Mouse (Mus musculus) CH12F3 (cell line): ENCODE measurements at regions not wholly inside any gene's neighbourhood (a gene's known extent, or its start where the extent isn't known, plus 50 kb on each side); places are given as distances from the start of the nearest gene placed in this dataset.
"Not testable (repeated sequence)": the region's sequence is repeated elsewhere in the genome, so short reads cannot be mapped to it uniquely, and the experiment has no call there.

Experiments used
- in situ Hi-C: fragments of 300-500 bp; cut with MboI; formaldehyde crosslinking; loops from 2 replicates; pipeline ENCODE4 v1.14.3; 2020; ENCODE audit warnings: low sequenced_read_pairs

DNA sequence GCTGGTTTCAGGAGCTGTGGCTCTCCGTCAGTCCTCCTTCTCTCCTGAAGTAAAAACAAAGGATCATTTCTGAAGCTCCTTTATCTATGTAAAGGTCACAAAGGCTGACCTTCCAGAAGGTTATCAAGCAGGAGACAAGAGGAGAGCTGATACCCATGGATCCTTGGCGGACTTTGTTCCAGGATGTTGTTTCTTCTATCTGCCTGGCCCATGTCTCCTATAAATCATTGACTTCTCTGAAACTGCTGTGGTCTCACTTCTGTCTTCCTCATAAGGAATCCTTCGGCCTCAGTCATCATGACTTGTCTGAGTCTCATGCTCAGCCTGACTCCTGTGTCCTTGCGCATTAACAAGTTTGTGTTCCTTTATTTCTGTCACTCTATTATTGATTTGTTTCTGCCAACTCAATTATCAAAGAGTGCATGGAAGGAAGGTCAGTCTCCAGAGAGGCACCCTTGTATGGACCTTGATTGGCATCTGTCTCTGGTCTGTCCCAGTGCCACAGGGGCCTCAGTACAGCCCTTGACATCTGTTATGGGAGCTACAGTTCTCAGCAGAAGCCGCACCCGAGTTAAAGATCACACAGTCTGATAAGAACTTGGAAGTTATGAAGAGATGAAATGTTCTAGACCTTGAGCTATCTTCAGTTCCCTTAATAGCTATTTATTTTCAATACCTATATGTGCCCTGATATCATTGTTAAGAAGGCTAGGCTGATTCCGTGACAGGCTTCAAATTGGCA is 53.2 kb upstream of the Dazl start:
- in situ Hi-C loops = no loop called here

DNA sequence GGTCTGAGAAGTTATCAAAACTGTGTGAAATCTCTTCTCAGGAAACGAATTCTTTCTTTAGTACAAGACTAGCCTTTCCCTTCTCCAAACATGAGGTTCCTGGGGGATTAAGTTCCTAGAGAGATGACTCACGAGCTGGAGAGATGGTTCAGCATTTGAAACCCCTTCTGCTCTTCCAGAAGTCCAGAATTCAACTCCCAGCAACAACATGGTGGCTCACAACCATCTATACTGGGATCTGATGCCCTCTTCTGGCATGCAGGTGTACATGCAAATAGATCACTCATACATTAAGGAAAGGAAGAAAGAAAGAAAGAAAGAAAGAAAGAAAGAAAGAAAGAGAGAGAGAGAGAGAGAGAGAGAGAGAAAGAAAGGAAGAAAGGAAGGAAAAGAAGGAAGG is 60.4 kb upstream of the Dazl start:
- in situ Hi-C loops = not testable (repeated sequence)

DNA sequence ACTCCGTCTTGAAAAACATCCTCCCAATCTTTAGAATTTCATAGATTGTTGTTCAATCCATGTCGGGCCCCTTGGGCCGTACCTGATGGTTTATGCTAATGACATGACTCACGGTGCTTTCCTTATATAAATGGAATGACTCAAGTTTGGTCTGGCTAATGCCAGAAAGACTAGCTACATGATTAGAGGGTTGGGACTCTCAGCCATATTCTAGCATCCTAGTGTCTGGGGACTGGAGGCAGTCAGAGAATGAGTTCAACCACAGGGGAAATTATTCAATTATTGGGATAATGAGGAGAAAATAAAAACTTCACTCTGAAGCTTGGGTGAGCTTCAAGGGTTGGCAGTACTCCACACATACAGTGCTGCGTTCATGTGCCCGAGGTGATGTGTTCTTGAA is 60.9 kb upstream of the Dazl start:
- in situ Hi-C loops = no loop called here

DNA sequence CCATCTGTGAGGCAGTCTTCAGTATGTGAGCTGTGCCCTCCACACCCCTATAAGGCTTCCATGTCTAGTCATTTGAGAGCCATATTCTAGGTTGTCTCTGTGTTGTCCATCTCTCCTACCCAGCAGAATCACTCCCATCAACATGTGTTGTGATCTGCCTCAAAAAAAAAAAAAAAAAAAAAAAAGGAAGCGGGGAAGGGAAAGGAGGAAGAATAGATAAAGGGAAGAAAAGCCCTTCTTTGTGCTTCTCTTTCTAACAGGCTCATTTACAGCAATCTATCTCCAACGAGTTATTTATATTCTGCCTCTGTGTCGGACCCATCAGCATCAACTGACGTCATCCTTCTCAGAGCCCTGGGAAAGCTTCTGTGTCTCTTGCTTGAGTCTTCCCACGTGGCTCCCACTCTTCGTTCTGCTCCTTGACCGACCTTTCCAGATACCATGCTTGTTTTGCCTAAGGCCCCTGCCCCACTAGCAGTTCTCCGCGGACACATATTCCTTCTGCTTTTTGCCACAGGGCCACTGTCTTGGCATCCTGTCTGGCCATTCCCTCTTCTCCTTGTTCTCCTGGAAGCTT is 68.3 kb upstream of the Dazl start:
- in situ Hi-C loops = no loop called here

DNA sequence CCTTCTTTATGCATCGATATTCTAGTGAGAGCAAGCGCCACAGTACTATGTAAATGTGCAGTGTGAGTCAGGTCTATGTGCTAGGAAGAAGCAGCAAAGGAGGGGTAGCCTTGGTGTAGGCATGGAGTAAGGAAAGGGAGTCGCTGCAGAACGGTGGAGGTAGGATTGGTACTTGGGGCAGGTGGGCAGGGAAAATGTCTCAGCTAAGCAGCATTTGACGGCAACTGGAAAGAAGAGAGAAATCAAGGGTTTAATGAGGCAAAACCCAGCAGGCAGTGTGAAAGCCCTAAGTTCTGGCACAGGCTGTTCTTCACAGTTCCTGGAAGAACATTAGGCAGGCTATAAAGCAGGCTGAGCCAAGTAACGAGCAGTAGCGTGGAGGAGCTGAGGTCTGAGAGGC is 72.0 kb upstream of the Dazl start:
- in situ Hi-C loops = no loop called here

DNA sequence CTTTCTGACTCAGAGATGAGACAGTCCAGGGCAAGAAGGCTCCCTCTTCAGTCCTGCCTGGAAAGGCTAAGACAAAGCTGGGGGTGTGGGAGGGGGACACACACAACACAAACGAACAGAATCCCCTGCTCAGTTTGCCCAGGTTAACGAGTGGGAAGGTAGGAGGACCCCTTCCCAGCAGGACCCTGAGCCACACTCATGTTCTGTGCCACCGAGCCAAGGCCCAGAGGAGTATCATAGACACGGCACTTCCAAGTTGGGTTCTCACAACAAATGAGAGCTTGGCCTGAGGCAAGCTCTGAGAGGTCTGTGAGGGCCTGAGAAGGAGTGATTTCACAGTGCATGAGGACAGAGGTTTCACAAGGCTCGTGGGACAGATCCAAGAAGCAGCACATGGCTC is 72.7 kb upstream of the Dazl start:
- in situ Hi-C loops = no loop called here

DNA sequence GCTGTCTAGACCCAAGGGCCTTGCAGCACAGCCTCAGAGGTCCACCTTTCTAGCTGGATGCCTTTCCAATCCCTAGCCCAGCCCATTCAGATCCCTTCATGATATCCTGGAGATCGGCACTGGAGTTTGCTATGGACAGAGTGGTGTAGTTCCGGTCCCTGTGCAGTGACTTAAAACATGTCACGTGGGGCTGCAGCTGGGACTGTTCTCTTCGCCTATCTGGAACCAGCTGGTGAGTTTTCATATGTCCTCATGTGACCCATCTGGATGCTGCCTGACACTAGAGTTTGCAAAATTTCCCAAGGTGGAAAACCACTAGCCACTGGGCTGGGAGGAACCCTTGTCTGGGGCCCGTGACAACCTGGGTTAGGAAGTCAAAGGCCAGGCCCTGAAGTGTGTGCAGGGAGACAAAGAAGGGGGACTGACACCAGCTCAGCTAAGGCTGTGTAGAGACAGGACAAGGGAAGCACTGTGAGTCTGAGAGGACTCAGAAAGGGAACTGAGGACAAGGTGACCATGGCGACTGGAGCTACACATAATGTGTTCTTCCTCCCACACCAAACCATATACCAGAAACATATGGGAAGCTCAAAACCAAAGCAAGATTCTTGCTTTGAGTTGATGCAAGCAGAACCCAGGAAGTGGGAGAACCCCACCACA is 75.9 kb upstream of the Dazl start:
- in situ Hi-C loops = no loop called here

DNA sequence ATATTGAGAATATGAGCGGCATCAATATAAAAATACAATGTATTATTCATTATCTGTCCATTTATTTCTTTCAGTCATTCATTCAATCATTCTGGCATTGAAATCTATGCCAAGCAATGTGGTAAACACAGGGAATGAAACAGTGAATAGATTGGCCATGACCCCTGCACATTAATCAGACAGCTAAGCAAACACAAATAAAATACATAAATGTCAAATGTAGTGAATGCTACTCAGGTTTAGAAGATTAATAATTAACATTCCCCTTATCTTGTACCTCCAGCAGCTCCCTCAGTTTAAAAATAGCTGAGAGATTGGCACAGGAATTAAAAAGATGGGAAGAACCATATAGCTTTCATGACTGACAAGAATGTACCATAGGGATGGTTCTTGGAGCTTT is 77.0 kb upstream of the Dazl start:
- in situ Hi-C loops = no loop called here

DNA sequence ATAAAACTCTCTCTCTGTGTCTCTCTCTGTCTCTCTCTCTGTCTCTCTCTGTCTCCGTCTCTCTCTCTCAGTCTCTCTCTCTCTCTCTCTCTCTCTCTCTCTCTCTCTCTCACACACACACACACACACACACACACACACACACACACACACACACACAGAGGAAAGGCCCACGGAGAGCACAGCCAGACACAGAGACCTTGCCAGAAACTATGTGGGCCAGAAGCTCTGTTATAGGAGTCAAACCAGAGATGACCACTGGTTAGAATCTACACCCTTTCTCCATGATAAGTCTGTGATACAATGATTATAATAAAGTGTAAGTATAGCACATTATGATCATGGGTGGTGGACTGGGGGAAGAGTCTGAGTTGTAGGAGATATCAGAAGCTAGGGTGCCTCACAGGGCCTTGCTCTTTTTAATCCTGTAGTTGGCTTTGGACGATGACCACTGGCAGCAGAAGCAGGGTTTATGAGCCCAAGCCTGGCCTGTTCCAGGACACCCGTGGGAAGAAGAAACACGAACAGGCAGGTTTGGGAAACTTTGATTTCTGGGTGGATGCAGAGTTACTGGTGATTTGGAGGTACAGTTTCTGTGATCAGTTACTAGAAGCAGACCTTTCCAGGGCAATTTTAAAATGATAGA is 80.2 kb upstream of the Dazl start:
- in situ Hi-C loops = no loop called here

DNA sequence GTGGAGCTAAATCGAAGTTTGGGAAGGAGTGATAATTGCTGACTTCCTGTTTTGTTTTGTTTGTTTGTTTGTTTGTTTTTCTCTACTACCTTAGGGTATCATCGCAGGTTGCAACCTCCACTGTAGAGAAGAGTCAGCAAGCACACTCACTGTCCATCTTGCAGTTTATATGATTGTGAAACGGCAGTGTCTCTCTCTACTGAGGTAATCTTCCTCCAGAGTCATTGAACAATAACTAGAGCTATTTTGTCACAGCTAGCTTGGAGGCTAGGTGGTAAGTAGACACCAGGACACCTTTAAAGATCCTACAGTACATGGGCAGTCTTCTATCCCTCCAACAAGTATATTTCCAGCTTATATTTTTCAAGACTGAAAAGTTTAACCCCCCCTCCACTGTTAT is 82.0 kb upstream of the Dazl start:
- in situ Hi-C loops = no loop called here

DNA sequence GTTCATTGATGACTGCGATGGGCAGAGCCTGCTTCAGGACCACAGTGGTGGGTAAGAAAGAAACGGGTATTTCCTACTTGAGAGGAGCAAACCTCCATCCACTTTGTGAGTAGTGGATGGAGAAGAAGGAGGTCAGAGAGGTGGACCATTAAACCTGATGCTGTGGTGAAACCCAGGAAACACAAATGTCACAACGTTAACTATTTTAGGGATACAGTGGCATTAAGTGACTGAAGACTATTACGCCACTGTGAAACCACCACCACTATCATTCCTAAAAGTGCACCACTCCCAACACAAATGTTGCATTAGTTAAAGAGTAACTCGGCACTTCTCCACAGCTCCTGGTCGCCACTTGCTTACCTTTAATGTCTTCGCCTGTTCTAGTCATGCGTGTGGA is 83.3 kb upstream of the Dazl start:
- in situ Hi-C loops = no loop called here

DNA sequence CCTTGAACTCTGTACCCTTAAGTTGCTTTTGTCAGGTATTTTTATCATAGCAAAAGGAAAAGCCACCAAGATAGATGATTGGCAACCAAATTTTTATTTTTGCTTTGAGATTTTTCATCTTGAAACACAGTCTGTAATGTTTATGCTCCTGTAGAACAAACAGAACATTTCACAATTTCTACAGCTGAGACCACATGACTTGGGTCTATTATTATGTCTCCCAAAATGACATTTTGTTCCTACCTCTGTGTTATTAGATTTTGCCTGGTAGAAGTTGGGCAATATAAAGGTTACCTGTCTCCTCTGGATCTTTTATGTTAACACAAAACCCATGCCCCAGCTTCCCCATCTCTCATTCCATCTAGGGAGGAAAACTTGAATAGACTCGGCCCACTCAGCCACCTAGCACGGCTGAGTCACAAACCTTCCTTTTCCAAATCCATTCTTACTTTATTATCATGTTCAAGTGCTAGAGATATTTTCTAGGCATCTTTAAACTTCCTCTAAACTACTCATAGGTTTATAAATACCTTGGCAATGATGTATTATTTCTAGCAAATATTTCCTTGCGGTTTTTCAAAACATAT is 84.8 kb upstream of the Dazl start:
- in situ Hi-C loops = no loop called here

DNA sequence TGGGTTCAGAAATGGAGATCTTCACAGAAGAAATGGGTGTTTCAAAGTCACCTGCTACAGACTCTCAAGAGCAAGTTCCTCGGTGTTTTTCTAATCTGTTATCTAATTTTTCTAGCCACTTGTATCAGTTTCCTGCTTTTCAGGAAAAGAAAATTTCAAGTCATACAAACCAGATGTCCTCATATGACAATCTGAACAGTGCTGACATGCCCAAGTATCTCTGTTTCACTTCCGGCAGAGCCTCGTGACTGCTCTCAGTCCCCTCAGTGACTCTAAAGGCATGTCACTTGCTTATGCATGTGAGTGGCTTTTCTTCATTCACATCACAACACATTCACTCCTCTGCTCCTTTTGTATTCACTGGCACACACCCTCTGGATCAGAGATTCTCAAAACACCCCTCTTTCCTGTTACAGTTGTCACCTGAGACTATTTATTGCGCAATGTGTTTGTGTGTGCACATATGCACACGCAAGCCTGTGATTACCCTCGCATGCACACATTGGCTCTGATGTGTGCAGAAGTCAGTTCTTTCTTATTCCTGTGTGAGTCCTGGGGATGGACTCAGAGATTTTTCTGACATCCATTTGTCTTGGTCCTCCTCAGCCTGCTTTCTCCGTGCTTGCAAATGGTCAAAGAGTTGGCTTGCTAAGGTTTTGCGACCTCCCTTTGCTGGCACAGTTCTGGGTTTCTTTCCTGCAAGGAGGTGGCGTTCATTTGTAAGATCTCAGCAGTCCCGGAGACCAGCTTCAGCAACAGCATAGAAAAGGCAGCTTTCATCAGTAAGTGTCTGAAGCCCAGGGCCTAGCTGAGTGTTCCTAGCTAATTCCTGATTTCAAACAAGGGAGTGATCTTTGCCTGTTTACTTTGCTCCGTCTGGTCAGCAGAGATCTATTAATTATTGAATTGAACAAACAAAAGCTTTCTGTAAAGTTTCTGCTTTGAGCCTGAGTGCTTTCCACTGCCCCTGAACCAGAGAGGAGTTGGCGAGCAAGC is 95.6 kb upstream of the Dazl start:
- in situ Hi-C loops = no loop called here

DNA sequence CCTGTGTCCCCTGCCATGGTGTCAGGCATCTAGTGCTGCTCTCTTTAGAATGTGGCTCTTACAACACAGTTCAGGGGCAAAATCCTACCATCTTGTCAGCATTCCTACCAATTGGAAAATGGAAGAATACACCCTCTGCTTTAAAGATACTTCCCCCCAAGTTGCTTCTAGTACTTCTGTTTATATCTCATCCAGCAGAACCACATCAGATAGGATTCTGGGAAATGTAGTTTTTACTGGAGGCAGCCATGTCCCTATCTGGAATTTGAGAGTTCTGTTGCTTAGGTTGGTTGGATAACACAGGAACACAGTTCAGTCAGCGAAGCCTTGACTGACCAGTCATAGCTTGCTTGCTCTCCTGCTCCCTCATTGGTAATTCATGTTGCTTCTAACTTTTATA is 96.7 kb upstream of the Dazl start:
- in situ Hi-C loops = no loop called here

DNA sequence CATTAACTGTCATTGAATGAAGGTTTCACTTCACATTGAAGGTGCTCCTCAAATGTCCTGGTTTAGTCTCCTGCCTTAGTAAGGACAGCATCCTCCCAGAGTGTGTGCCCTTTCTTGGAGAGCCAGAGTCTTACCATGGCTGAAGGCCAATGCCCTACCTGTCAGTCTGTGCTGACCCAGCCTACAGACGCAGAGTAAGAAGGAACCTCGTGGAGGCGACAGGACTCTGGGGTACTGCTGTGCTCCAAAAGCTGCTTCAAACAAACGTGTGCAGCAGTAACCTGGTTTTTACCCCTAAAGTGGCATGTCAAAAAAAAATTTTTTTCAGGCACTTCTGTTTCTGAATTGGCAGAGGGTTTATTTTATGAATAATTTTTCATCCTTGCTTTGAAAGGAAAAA is 97.8 kb upstream of the Dazl start:
- in situ Hi-C loops = no loop called here

DNA sequence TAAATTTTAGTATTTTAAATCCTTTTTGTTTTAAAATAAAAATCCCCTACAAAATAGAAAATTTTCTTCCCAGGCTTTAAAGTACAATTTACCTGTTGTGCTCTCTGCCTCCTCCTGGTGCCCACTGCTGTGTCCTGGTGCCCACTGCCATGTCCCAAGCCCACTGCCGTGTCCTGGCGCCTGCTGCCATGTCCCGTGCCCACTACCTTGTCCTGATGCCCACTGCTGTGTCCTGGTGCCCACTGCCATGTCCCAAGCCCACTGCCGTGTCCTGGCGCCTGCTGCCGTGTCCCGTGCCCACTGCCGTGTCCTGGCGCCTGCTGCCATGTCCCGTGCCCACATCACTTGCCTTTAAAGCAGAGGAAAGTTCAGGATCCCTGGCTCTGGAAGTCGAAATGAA is 98.6 kb upstream of the Dazl start:
- in situ Hi-C loops = no loop called here

DNA sequence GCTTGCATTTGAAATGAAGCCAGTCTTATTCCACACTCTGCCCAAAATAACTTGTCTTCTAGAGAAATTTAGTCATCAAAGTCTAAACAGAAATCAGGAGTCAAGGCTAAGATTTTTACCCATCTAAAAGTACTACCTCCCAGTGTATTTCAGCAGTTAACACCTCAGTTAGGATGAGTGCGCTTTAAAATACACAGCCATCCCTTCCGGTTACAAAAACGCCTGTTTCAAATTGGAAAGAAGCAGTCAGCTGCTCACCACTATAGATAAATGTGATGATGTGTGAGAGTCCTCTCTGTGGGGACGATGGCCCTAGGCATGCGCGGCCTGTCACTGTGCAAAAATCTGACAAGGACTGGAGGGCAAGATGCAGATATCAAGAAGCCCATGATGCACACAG is 99.0 kb upstream of the Dazl start:
- in situ Hi-C loops = no loop called here

DNA sequence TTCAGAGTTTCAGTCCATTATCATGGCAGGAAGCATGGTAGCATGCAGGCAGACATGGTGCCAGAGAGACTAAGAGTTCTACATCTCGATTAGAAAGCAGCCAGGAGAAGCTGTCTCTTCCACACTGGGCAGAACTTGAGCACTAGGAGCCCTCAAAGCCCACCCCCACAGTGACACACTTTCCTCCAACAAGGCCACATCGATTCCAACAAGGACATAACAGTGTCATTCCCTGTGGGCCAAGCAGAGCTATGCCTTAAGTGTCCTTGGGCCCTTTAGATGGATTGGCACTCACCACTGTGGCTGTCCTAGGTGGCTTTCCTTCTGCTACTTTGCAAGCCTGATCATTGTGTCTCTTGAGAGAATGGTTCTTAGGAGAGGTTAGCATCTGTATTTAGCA is 99.5 kb upstream of the Dazl start:
- in situ Hi-C loops = no loop called here

DNA sequence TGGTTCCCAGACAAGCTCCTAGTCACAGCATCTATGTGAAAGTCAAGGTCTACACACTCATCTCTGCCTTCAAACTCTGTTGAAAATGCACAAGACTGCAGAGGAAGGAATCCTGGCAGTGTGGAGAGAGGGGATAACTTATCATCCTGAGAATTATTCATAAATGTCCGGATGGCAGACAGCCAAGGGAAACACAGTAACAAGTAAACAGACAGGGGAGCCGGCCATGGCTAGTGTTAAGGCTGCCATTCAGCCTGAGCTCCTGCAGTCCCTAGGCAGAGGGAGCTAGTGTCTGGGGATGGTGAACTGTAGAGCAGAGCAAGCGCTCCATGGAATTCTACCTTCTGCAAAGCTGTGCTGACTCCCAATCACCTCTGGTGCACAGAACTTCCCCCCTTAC is 100.3 kb upstream of the Dazl start:
- in situ Hi-C loops = no loop called here

DNA sequence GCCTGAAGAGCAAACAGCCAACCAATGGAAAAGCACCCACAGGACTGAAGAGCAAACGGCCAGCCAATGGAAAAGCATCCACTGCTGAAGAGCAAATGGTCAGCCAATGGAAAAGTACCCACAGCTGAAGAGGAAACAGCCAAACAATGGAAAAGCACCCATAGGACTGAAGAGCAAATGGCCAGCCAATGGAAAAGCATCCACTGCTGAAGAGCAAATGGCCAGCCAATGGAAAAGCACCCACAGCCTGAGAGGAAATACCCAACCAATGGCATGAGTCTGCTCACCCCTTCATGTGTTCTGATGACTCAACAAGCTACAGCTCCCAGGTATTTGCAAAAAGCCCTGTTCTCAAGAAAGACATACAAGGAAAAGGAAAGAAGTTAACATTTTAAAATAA is 101.4 kb upstream of the Dazl start:
- in situ Hi-C loops = no loop called here

DNA sequence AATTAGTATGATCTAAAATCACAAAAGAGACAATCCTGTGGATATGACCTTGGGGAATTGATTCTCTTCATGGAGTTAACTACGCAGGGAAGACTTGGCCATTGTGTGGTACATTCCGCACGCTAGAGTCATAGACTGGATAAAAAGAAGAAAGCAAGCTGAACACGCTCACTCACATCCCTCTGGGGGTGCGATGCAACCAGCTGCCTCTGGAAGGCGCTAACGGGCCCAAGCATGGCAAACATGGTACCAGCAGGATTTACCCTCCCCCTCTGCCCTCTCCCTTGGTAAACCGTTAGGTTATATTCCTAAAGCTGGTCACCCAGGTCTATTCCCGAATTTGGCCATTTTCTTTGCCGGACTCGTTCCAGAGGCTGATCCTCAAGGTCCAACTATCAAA is 102.2 kb upstream of the Dazl start:
- in situ Hi-C loops = no loop called here
